Mouse (Mus musculus) c-Kit-positive CD71-negative TER-119-negative erythroid progenitor cells, embryonic 14.5 days (primary cell): Measurements from ENCODE around the gene H2al2a.

Experiments
- DNase-seq: peaks from one replicate; pipeline ENCODE4 v3.0.0-alpha.2; 2013; ENCODE audit warnings: low read depth

Gene H2al2a

GRCm38 (mm10) chr2:17996858-17997257, at the start of gene H2al2a:
Gene H2al2a, minus strand, starts transcription at chr2:17996958.
- DNase-seq, result no peak

- no peak for DNase-seq
These were observed 49.4 kb upstream of the H2al2a start for GRCm38 (mm10) chr2:18046186-18046585.

- DNase-seq, result no peak
These were observed 49.0 kb upstream of the H2al2a start for GRCm38 (mm10) chr2:18045781-18046181.

GRCm38 (mm10) chr2:18045143-18045780, 48.5 kb upstream of the H2al2a start:
- no peak for DNase-seq

- DNase-seq, result no peak
These were observed 44.6 kb upstream of the H2al2a start for GRCm38 (mm10) chr2:18041199-18041885.

GRCm38 (mm10) chr2:18040347-18041160, 43.8 kb upstream of the H2al2a start:
- no peak for DNase-seq

GRCm38 (mm10) chr2:18039566-18040290, 43.0 kb upstream of the H2al2a start:
- DNase-seq, result no peak

GRCm38 (mm10) chr2:18038895-18039371, 42.2 kb upstream of the H2al2a start:
- no peak for DNase-seq

- no peak for DNase-seq
These were observed 41.5 kb upstream of the H2al2a start for GRCm38 (mm10) chr2:18038141-18038752.

GRCm38 (mm10) chr2:18037491-18037890, 40.7 kb upstream of the H2al2a start, which contains the start of gene A930004D18Rik:
Gene A930004D18Rik, minus strand, starts transcription at chr2:18037737.
- DNase-seq, result no peak

- no peak for DNase-seq
These were observed 37.9 kb upstream of the H2al2a start for GRCm38 (mm10) chr2:18034371-18035250.

- no peak for DNase-seq
These were observed 36.7 kb upstream of the H2al2a start for GRCm38 (mm10) chr2:18033166-18034108.

- DNase-seq, result no peak
These were observed 35.8 kb upstream of the H2al2a start for GRCm38 (mm10) chr2:18032538-18032895.

GRCm38 (mm10) chr2:18031831-18032537, 35.2 kb upstream of the H2al2a start:
- no peak for DNase-seq

GRCm38 (mm10) chr2:18031271-18031821, 34.6 kb upstream of the H2al2a start:
- DNase-seq, result no peak

GRCm38 (mm10) chr2:18030581-18030980, 33.8 kb upstream of the H2al2a start:
- no peak for DNase-seq

- no peak for DNase-seq
These were observed 32.9 kb upstream of the H2al2a start for GRCm38 (mm10) chr2:18029656-18030055.
